Mouse (Mus musculus): ENCODE measurements around the gene Wfdc15a. TPM values are rescaled to one million over a fixed set of nuclear protein-coding genes. Genes with fewer than 3 reads are reported as not detected.

The Wfdc15a gene
- total RNA-seq, 2 experiments from 2014 or later, result not detected

DNA sequence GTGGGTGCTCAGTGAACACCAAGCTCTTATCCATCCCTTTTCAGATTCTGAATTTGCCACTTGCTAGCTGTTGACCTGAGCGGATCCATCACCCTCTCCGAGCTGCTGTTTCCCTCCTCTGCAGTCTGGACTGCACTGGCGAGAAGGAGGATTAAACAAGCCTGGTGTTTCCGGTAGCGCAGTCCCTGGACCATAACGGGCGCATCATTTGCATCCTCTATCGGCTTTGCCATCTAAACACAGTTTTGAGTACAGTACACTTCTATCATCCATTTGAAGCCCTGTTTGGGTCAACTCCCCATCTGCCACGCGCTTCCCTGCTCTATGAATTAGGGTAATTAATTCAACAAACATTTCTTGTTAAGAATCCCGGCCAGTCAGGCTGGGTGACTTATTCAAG, 29.6 kb downstream of the Wfdc15a start:
- TF ChIP-seq CTCF (IDR thresholded peaks at IDR 0.05), result no peak
- intact Hi-C loops (cut with DNase I), result no loop called here
- Histone ChIP-seq H3K27ac (no peak overlapping the region), H3K4me3 (peak overlapping the region; percentile 62; the same call in 1 of the 2 replicates)
- DNase-seq, result no peak

DNA sequence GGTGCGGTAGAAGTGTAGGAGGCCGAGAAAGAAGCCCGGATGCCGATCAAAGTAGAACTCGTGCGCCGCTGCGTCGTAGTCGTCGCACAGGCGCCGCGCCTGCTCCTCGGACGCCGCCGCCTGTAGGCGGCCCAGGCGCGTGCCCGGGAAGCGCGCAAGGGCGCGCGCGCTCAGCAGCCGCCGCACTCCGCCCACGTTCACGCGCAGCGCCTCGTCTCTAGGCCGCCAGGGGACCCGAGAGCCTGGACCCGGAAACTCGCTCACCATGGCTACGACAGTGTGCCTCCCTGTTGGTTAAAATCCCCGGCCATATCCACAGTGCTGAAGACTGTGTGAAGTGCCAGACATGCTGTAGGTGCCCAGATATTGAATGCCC, 31.4 kb downstream of the Wfdc15a start:
- intact Hi-C loops (cut with DNase I), result no loop called here
- no peak for DNase-seq
- no peak overlapping the region for H3K27ac ChIP-seq
- peak overlapping the region; percentile 37 for H3K4me3 ChIP-seq
- no peak for TF ChIP-seq CTCF (IDR thresholded peaks at IDR 0.05)

DNA sequence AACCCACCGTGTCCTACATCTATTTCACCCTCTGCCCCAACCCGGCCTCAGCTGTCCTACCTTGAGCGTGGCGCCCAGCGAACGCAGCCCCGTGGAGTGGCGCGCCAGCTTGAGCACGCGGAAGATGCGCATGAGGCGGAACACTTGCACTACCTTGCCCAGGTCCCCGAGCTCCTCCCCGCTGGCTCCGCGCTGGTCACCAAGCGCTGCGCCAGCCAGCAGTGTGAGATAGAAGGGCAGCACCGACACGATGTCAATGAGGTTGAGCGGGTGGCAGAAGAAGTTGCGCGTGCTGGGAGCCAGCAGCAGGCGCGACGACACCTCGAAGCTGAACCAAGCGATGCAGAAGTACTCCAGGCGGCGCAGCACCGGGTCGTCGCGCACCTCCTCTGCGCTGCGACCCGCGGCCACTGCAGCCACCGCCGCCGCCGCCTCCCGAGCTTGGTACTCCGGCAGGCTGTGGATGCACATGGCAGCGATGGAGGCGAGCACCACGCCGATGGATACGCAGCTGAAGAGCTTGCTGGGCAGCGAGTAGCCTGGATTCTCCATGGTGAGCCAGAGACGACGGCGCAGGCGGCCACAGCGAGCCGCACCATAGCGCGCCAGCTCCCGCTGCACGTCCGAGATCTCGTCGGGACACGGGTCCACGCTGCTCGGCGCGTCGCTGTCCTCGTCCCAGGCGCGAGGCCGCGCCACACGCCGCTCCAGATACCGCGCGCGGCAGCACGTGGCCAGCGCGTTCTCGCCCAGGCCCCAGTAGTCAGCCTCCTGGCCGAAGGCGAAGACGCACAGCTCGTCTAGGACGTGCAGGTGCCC, 32.0 kb downstream of the Wfdc15a start:
- H3K4me3 ChIP-seq, result peak overlapping the region; percentile 37

DNA sequence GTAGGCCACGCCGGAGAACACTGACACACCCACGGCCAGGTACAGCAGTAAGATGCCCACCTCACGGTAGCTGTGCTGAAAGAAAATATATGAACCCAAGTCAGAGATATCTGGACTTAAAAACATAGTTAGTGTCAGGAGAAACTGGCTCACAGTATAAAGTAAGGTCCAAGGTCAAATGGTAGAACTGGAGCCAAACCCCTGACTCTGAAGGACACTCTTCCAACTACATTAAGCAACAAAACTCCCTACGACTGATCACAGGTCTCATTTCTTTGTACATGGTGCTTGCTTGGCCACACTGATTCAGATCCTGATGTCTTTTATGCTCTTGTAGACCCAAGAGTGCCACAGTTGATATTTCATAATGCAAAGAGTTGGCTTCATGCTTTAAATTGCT, 35.0 kb downstream of the Wfdc15a start:
- DNase-seq, result no peak
- no peak for TF ChIP-seq CTCF (IDR thresholded peaks at IDR 0.05)
- Histone ChIP-seq H3K27ac (no peak overlapping the region), H3K4me3 (no peak overlapping the region)
- intact Hi-C loops (cut with DNase I), result no loop called here

More for the DNA sequence above, 32.0 kb downstream of the Wfdc15a start:
- H3K27ac ChIP-seq, result no peak overlapping the region
- DNase-seq, result no peak
- TF ChIP-seq CTCF (IDR thresholded peaks at IDR 0.05), result no peak
- intact Hi-C loops (cut with DNase I), result no loop called here

DNA sequence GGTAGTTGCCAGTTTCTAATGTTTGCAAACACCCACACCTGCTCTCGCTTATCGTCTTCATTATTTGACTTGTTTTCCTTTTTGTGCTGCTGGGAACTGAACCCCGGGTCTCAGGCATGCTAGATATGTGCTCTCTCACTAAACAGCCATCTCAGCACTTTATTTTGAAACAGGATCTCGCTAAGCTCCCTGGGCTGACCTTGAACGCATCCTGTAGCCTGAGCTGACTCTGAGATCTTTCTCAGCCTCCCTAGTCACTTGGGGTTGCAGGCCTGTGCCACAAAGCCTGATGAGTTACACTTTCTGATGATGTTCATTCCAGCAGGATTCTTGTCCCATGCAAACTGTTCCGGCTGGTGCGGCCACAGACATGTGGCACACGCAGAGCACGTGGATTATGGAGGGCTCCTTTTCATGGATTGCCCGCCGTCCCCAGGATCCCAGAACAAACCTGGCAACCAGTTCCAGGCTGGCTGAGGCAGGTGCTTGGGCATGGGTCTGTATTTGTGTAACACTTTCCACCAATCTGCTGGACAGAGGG, 38.3 kb downstream of the Wfdc15a start:
- Histone ChIP-seq H3K4me3 (no peak overlapping the region), H3K27ac (peak overlapping the region; percentile 75)
- no peak for TF ChIP-seq CTCF (IDR thresholded peaks at IDR 0.05)
- peak; percentile 56 for DNase-seq
- intact Hi-C loops (cut with DNase I), result no loop called here

DNA sequence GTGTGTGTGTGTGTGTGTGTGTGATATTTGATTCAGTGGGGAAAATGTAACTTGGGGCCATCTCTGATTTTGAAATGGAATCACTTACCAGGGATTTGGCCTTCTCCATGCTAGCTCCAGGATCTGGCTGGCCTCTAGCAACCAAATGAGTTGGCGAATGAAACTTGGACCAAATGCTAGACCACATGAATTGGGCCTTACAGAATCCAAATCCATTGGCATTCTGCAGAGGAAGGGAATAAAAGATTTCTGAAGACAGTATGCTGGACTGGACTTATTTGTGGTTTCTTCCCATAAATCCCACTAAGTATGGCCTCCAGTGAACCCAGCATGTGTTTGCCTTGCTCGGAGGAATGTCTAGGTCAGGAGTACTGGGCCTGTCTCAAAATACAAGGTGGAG, 41.1 kb downstream of the Wfdc15a start:
- peak overlapping the region; percentile 78 for H3K27ac ChIP-seq
- TF ChIP-seq CTCF (IDR thresholded peaks at IDR 0.05), result no peak
- peak; percentile 51 for DNase-seq
- intact Hi-C loops (cut with DNase I), result no loop called here
- H3K4me3 ChIP-seq, result no peak overlapping the region

DNA sequence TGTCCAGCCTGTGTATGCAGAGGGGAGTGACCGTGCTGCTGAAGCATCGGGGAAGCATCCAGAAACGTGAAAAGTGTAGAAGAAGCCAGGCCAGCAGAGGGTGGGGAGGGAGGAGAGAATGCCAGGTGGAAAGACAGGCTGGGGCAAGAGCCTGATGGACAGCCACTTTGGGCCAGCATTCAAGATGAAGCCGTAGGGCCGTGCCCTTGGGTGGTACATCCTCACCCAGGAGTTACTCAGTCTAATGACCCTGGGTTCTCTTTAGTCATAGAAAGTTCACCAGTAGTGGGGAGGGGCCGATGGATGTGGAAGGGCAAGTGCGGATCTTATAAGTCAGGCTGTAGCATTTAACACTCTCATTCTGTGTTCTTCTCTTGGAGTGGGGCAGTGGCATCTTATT, 43.8 kb downstream of the Wfdc15a start:
- TF ChIP-seq CTCF (IDR thresholded peaks at IDR 0.05), result no peak
- intact Hi-C loops (cut with DNase I), result loop anchor here (2.0 kb wide), 1 partner anchor 13 kb away; no protein-coding TSS in a partner anchor
- DNase-seq, result no peak
- no peak overlapping the region for H3K27ac ChIP-seq
- no peak overlapping the region for H3K4me3 ChIP-seq

DNA sequence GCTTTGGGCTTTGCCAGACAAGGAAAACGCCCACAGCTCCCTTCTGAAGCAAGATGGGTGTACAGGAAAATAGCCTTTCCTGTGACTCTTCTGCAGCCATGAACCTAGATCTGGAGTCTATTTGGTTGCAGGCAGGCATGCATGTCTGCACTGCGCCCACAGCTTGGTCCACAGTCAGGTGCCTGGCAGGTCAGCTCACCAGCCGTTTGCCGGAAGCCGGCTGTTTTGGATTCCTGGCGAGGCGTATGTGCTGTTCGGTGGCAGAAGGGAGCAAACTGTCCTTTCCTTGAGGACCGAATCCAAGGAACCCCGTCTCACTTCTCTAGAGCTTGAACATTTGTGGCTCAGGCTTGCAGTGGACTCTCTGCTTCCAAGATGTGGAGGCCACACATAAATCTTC, 45.9 kb downstream of the Wfdc15a start:
- intact Hi-C loops (cut with DNase I), result no loop called here
- no peak overlapping the region for H3K27ac ChIP-seq
- no peak overlapping the region for H3K4me3 ChIP-seq
- TF ChIP-seq CTCF (IDR thresholded peaks at IDR 0.05), result no peak
- DNase-seq, result no peak

DNA sequence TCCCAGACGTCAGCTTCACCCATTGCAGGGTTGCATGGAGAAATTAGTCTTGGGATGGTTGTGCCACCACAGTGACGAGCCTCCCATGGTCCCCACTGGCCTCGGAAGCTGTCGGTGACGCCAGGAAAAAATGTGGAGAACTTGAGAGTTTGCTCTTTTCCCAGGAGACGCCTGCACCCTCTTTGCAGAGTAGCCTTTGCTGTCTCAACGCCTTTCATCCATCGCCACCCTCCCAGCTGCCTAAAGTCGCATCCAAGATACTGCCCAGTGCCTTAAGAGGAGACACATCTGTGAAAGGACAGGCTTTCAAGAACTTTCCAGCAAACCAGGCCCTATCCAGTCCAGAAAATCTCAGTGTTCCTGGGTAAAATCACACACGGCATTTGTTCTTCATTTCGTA, 47.6 kb downstream of the Wfdc15a start:
- intact Hi-C loops (cut with DNase I), result no loop called here
- no peak overlapping the region for H3K4me3 ChIP-seq
- no peak overlapping the region for H3K27ac ChIP-seq
- TF ChIP-seq CTCF (IDR thresholded peaks at IDR 0.05), result no peak
- no peak for DNase-seq

DNA sequence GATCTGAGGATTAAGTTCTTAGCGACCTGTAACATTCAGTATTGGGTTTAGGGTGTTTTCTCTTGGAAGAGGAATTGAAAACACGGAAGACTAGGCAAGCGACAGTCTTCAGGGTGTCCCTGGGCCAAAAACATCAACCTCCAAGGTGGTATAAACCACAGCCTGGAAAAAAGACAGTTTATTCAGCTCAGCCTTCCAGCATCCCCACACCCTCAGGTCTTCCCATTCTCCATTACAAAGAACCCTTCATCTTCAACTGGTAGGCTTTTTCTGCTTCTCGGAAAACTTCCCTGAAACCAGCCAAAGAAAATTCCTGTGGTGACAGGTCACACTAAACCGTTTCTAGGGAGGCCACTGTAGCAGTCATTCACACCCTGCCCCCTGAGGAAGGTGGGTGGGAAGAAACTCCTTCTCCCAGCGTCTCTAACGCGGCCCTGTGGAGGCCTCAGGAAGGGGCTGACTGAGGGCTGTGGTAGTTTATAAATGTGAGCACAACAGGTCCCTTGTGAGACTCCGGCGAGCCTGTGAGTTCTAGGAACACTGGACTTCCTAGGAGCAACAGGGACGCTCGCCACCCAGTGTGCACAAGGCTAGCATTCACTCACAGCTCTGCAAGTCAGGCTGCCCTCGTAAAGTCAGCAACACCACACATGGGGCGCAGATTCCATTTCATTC, 49.7 kb downstream of the Wfdc15a start:
- no peak for TF ChIP-seq CTCF (IDR thresholded peaks at IDR 0.05)
- Histone ChIP-seq H3K27ac (peak overlapping the region; percentile 70), H3K4me3 (no peak overlapping the region)
- DNase-seq, result no peak
- intact Hi-C loops (cut with DNase I), result no loop called here

Other genes starting within 250 kb of the Wfdc15a start
- gene Ywhab, start 205.2 kb downstream of the Wfdc15a start, total RNA-seq (2021), result 10 to 100 TPM; 34.7 to 44.4 TPM
- gene Pabpc1l, start 174.7 kb downstream of the Wfdc15a start, total RNA-seq (2021), result not detected
- gene Stk4, start 129.8 kb downstream of the Wfdc15a start, total RNA-seq (2021), result 1 to 10 TPM; 6.8 to 8.7 TPM
- 10 to 100 TPM; 12.5 to 16.3 TPM for gene Tomm34, start 129.0 kb downstream of the Wfdc15a start, total RNA-seq (2021)
- 1 to 10 TPM in 1 of 2 experiments, under 1 TPM in 1; 0.31 to 1.0 TPM for gene Kcns1, start 29.0 kb downstream of the Wfdc15a start, total RNA-seq (2021)
- gene Wfdc5, start 17.4 kb downstream of the Wfdc15a start, total RNA-seq (2021), result not detected
- gene Wfdc12, start 9.5 kb downstream of the Wfdc15a start, total RNA-seq (2021), result not detected
- gene Wfdc15b, start 21.5 kb upstream of the Wfdc15a start, total RNA-seq (2021), result not detected
- gene Svs2, start 38.3 kb upstream of the Wfdc15a start, total RNA-seq (2021), result not detected
- gene Svs3b, start 56.5 kb upstream of the Wfdc15a start, total RNA-seq (2021), result not detected
- not detected for gene Svs4, start 78.3 kb upstream of the Wfdc15a start, total RNA-seq (2021)
- not detected for gene Svs3a, start 89.1 kb upstream of the Wfdc15a start, total RNA-seq (2021)
- not detected for gene Svs6, start 116.6 kb upstream of the Wfdc15a start, total RNA-seq (2021)
- not detected for gene Svs5, start 132.6 kb upstream of the Wfdc15a start, total RNA-seq (2021)
- gene Slpi, start 189.0 kb upstream of the Wfdc15a start, total RNA-seq (2021), result under 1 TPM in 1 of 2 experiments, not detected in 1; 0.45 TPM
- gene Rbpjl, start 203.0 kb upstream of the Wfdc15a start, total RNA-seq (2021), result not detected
- 1 to 10 TPM in 1 of 2 experiments, under 1 TPM in 1; 0.56 to 1.7 TPM for gene Matn4, start 205.0 kb upstream of the Wfdc15a start, total RNA-seq (2021)
- gene Sdc4, start 243.8 kb upstream of the Wfdc15a start, total RNA-seq (2021), result 10 to 100 TPM; 39.8 to 95.4 TPM